29 mouse cellular contexts compared by ENCODE assay signal in genomic region chr9:83852464-83852863, GRCm38 (mm10). TPM values are rescaled to one million over a fixed set of nuclear protein-coding genes. Genes with fewer than 3 reads are reported as not detected.
DNase-seq lines count a peak whose midpoint lies in the region; ATAC-seq and TF ChIP-seq lines count a peak whose summit lies in the region.
"Had no signal": no experiment of that assay in that cellular context is flagged by ENCODE, and none has a peak within 500 bp of the region (broad histone marks: within the 10 kb centered on the region; RNA-seq: fewer than 3 reads in every experiment).

No protein-coding gene starts in this region.

- no peaks in the 10 kb centered on the region for H3K9me3 ChIP-seq in heart, embryonic 15.5 days (replicated peaks)
- no peaks in the 10 kb centered on the region for H3K9me3 ChIP-seq in midbrain, embryonic 11.5 days (ENCODE audit: control insufficient read depth, low read length)
- H3K9me3 ChIP-seq in midbrain, embryonic 14.5 days (ENCODE audit: control insufficient read depth, low read length) = no peaks in the 10 kb centered on the region
- H3K9me3 ChIP-seq in MEL (replicated peaks; ENCODE audit: insufficient read depth, low read length) = no peaks in the 10 kb centered on the region
- H3K9me3 ChIP-seq: embryonic facial prominence, embryonic 15.5 days; forebrain, embryonic 12.5 days; hindbrain, embryonic 10.5 days; hindbrain, embryonic 13.5 days; intestine, embryonic 15.5 days had no signal

- no peaks in the 10 kb centered on the region for H3K27me3 ChIP-seq in heart, embryonic 15.5 days
- H3K27me3 ChIP-seq in midbrain, embryonic 11.5 days (ENCODE audit: control insufficient read depth, insufficient read depth, low read length) = no peaks in the 10 kb centered on the region
- H3K27me3 ChIP-seq in midbrain, embryonic 14.5 days (ENCODE audit: control insufficient read depth, insufficient read depth, low read length) = no peaks in the 10 kb centered on the region
- H3K27me3 ChIP-seq in MEL (ENCODE audit: control insufficient read depth in 1 of 2, insufficient read depth in 2 of 2, low read length in 2 of 2) = no peaks in the 10 kb centered on the region
- H3K27me3 ChIP-seq: embryonic facial prominence, embryonic 15.5 days; forebrain, embryonic 12.5 days; hindbrain, embryonic 13.5 days; intestine, embryonic 15.5 days had no signal

- H3K36me3 ChIP-seq in heart, embryonic 15.5 days = peaks cover 43% of the 10 kb centered on the region
- H3K36me3 ChIP-seq in midbrain, embryonic 11.5 days (ENCODE audit: control insufficient read depth, insufficient read depth, low read length) = peaks cover 7% of the 10 kb centered on the region; the same call in 1 of the 2 replicates
- H3K36me3 ChIP-seq in midbrain, embryonic 14.5 days (ENCODE audit: control insufficient read depth, insufficient read depth, low read length) = no peaks in the 10 kb centered on the region
- H3K36me3 ChIP-seq in MEL (ENCODE audit: control insufficient read depth in 1 of 2, insufficient read depth in 2 of 2, low read length in 2 of 2) = peaks cover 0 to 8% of the 10 kb centered on the region in 2 experiments; a peak in 2 of 4 replicates

- no peak for DNase-seq in heart, adult 11 months
- DNase-seq in midbrain, embryonic 11.5 days (ENCODE audit: low spot score, missing footprints) = peak; percentile 17
- DNase-seq in midbrain, embryonic 14.5 days = no peak
- DNase-seq in MEL (ENCODE audit: low read depth, low spot score) = peak; percentile 30
- no peak for DNase-seq in adrenal gland, adult 18-20 months (ENCODE audit: low spot score in 2 of 2)
- DNase-seq in kidney, postnatal 25 days = no peak
- DNase-seq: adrenal gland, adult 8-10 months; adrenal gland, postnatal 25 days; B cell, adult 2 months; cerebellum, adult 11-12 months; cerebellum, adult 8-10 months; cerebellum, postnatal 10 days; cerebellum, postnatal 36 days; embryo, embryonic 11 days; gastrocnemius, postnatal 10 days; gastrocnemius, postnatal 36 days; heart, postnatal 10 days; heart, postnatal 36 days; kidney, adult 11 months had no signal

- 0 out of 2 replicates have a peak, but pooled peaks have one; percentile 27 for ATAC-seq in heart, embryonic 15.5 days (replicated peaks; ENCODE audit: insufficient number of reproducible peaks, insufficient read depth, low FRiP score, low read depth)
- ATAC-seq in midbrain, embryonic 11.5 days (ENCODE audit: low FRiP score) = no peak
- ATAC-seq in midbrain, embryonic 14.5 days (ENCODE audit: low FRiP score, low TSS enrichment) = no peak
- ATAC-seq: forebrain, embryonic 16.5 days; hindbrain, embryonic 16.5 days; intestine, embryonic 15.5 days had no signal

- TF ChIP-seq CTCF in MEL (IDR thresholded peaks at IDR 0.05 in 2 of 3, conservative IDR thresholded peaks at IDR 0.05 in 1 of 3; ENCODE audit: control insufficient read depth in 1 of 3, insufficient read depth in 1 of 3, low read depth in 2 of 3, low read length in 3 of 3, poor library complexity in 1 of 3, severe bottlenecking in 1 of 3) = no peak

- no peak overlapping the region for H3K27ac ChIP-seq in heart, embryonic 15.5 days
- H3K27ac ChIP-seq in midbrain, embryonic 11.5 days (ENCODE audit: low read depth, low read length) = no peak overlapping the region
- no peak overlapping the region for H3K27ac ChIP-seq in midbrain, embryonic 14.5 days (replicated peaks; ENCODE audit: low read depth, low read length)
- no peak overlapping the region for H3K27ac ChIP-seq in MEL (ENCODE audit: control insufficient read depth, low read depth, low read length)
- H3K27ac ChIP-seq: embryonic facial prominence, embryonic 15.5 days; forebrain, embryonic 12.5 days; hindbrain, embryonic 10.5 days; hindbrain, embryonic 13.5 days; intestine, embryonic 15.5 days had no signal

- no peak overlapping the region for H3K4me3 ChIP-seq in heart, embryonic 15.5 days
- H3K4me3 ChIP-seq in midbrain, embryonic 11.5 days (ENCODE audit: low read depth, low read length) = no peak overlapping the region
- no peak overlapping the region for H3K4me3 ChIP-seq in midbrain, embryonic 14.5 days (replicated peaks; ENCODE audit: low read depth, low read length)
- no peak overlapping the region for H3K4me3 ChIP-seq in MEL (ENCODE audit: control insufficient read depth in 1 of 2, insufficient read depth in 1 of 2, low read depth in 2 of 2, low read length in 2 of 2)
- H3K4me3 ChIP-seq: embryonic facial prominence, embryonic 15.5 days; forebrain, embryonic 12.5 days; hindbrain, embryonic 10.5 days; hindbrain, embryonic 13.5 days; intestine, embryonic 15.5 days had no signal

- no peaks in the 10 kb centered on the region for H3K4me1 ChIP-seq in heart, embryonic 15.5 days (replicated peaks)
- no peaks in the 10 kb centered on the region for H3K4me1 ChIP-seq in midbrain, embryonic 11.5 days (ENCODE audit: control insufficient read depth, insufficient read depth, low read length)
- H3K4me1 ChIP-seq in midbrain, embryonic 14.5 days (ENCODE audit: control insufficient read depth, insufficient read depth, low read length) = no peaks in the 10 kb centered on the region
- no peaks in the 10 kb centered on the region for H3K4me1 ChIP-seq in MEL (ENCODE audit: control insufficient read depth in 1 of 2, insufficient read depth in 2 of 2, low read length in 2 of 2)
- H3K4me1 ChIP-seq: embryonic facial prominence, embryonic 15.5 days; forebrain, embryonic 12.5 days; hindbrain, embryonic 10.5 days; hindbrain, embryonic 13.5 days; intestine, embryonic 15.5 days had no signal

- no peak overlapping the region for H3K9ac ChIP-seq in heart, embryonic 15.5 days
- no peak overlapping the region for H3K9ac ChIP-seq in midbrain, embryonic 11.5 days (ENCODE audit: low read length)
- no peak overlapping the region for H3K9ac ChIP-seq in midbrain, embryonic 14.5 days (replicated peaks; ENCODE audit: low read length)
- no peak overlapping the region for H3K9ac ChIP-seq in MEL (ENCODE audit: control insufficient read depth, low read depth, low read length, poor library complexity, severe bottlenecking)
- H3K9ac ChIP-seq: embryonic facial prominence, embryonic 15.5 days; forebrain, embryonic 12.5 days; hindbrain, embryonic 13.5 days; intestine, embryonic 15.5 days had no signal

- 89% methylated on average over 3 of the region's 3 CpGs for WGBS in heart, embryonic 15.5 days
- WGBS in midbrain, embryonic 11.5 days = 89% methylated on average over 3 of the region's 3 CpGs
- 94% methylated on average over 3 of the region's 3 CpGs for WGBS in midbrain, embryonic 14.5 days

- H3K4me2 ChIP-seq in heart, embryonic 15.5 days = no peak overlapping the region
- H3K4me2 ChIP-seq in midbrain, embryonic 11.5 days = no peak overlapping the region
- no peak overlapping the region for H3K4me2 ChIP-seq in midbrain, embryonic 14.5 days (ENCODE audit: low read length)
- H3K4me2 ChIP-seq: embryonic facial prominence, embryonic 15.5 days; forebrain, embryonic 12.5 days; heart, embryonic 11.5 days; hindbrain, embryonic 13.5 days; intestine, embryonic 15.5 days had no signal

- no peaks in the 10 kb centered on the region for H3K79me2 ChIP-seq in MEL (ENCODE audit: control insufficient read depth, insufficient read depth, low read length, poor library complexity)

- no peak for TF ChIP-seq EP300 in MEL (IDR thresholded peaks at IDR 0.05; ENCODE audit: low read depth in 1 of 2, low read length in 2 of 2)

- TF ChIP-seq POLR2A in MEL (IDR thresholded peaks at IDR 0.05; ENCODE audit: control insufficient read depth in 1 of 2, insufficient read depth in 1 of 2, low read depth in 1 of 2, low read length in 2 of 2, poor library complexity in 1 of 2) = no peak

- TF ChIP-seq RAD21 in MEL (IDR thresholded peaks at IDR 0.05; ENCODE audit: low read depth, low read length) = no peak

TF ChIP-seq in MEL, 35 proteins besides CTCF, POLR2A, EP300 and RAD21:
- TF ChIP-seq MAX (IDR thresholded peaks at IDR 0.05; ENCODE audit: low read length) (no peak), TAL1 (IDR thresholded peaks at IDR 0.05; ENCODE audit: low read length) (no peak), SMC3 (IDR thresholded peaks at IDR 0.05; ENCODE audit: low read depth, low read length) (no peak), TCF12 (IDR thresholded peaks at IDR 0.05; ENCODE audit: low read depth, low read length) (no peak), HCFC1 (IDR thresholded peaks at IDR 0.05; ENCODE audit: low read depth, low read length) (no peak), MYB (IDR thresholded peaks at IDR 0.05; ENCODE audit: low read depth, low read length) (no peak), RCOR1 (IDR thresholded peaks at IDR 0.05; ENCODE audit: low read depth, low read length) (no peak), JUND (IDR thresholded peaks at IDR 0.05; ENCODE audit: low read depth, low read length) (no peak), USF2 (IDR thresholded peaks at IDR 0.05; ENCODE audit: borderline replicate concordance in 1 of 2, insufficient read depth in 1 of 2, low read depth in 1 of 2, low read length in 2 of 2) (no peak), TBP (IDR thresholded peaks at IDR 0.05; ENCODE audit: low read depth, low read length) (no peak), POLR2AphosphoS2 (IDR thresholded peaks at IDR 0.05; ENCODE audit: low read length) (no peak), KAT2A (conservative IDR thresholded peaks at IDR 0.05; ENCODE audit: low read depth, low read length) (no peak)

RNA-seq across cellular contexts. Expression of gene Ttk, which starts 18.0 kb away (rescaled TPM):
- polyA plus RNA-seq in heart, embryonic 15.5 days (2015; fragmentation: Nextera tagmentation; extraction: Ambion mirVana) = 16.1 and 18.1 TPM in 2 replicates
- 50.0 and 50.4 TPM in 2 replicates for polyA plus RNA-seq in midbrain, embryonic 11.5 days (2014; fragmentation: Nextera tagmentation; extraction: Ambion mirVana)
- 2.9 and 7.3 TPM in 2 replicates for polyA plus RNA-seq in midbrain, embryonic 14.5 days (2014; fragmentation: Nextera tagmentation; extraction: Ambion mirVana)
- 18.5 and 20.5 TPM in 2 replicates for total RNA-seq in MEL (2012; rRNA removed)
- 10 to 100 TPM in 1 of 2 experiments, not detected in 1; 16.0 TPM for polyA plus RNA-seq in MEL (2012; ENCODE audit: insufficient read depth in 1 of 2, insufficient read length in 2 of 2, low read depth in 1 of 2, low replicate concordance in 2 of 2, missing spikeins in 1 of 2)
- total RNA-seq in adrenal gland, adult 18-20 months (2021) = 1 to 10 TPM in 1 of 2 experiments, under 1 TPM in 1; 0.26 to 2.5 TPM

RNA-seq across cellular contexts. Expression of gene Elovl4, which starts 46.4 kb away (rescaled TPM):
- 2.2 and 3.5 TPM in 2 replicates for polyA plus RNA-seq in heart, embryonic 15.5 days (2015; fragmentation: Nextera tagmentation; extraction: Ambion mirVana)
- 45.2 and 51.4 TPM in 2 replicates for polyA plus RNA-seq in midbrain, embryonic 11.5 days (2014; fragmentation: Nextera tagmentation; extraction: Ambion mirVana)
- polyA plus RNA-seq in midbrain, embryonic 14.5 days (2014; fragmentation: Nextera tagmentation; extraction: Ambion mirVana) = 93.5 and 95.0 TPM in 2 replicates
- total RNA-seq in MEL (2012; rRNA removed) = not detected in 2 replicates
- polyA plus RNA-seq in MEL (2012; ENCODE audit: insufficient read depth in 1 of 2, insufficient read length in 2 of 2, low read depth in 1 of 2, low replicate concordance in 2 of 2, missing spikeins in 1 of 2) = not detected
- 1 to 10 TPM; 1.4 to 1.7 TPM for total RNA-seq in adrenal gland, adult 18-20 months (2021)
- total RNA-seq: granulocyte monocyte progenitor cell, adult 5-6 weeks had no signal

Comparison
In these comparisons a context has a peak if more than half of its experiments do, and no peak if none do; other contexts are left out.
1. DNase-seq: peak in midbrain, embryonic 11.5 days (single experiment) and MEL (single experiment); none in heart, adult 11 months (single experiment), midbrain, embryonic 14.5 days (single experiment), adrenal gland, adult 18-20 months (0 of 2) and kidney, postnatal 25 days (0 of 2).
2. RNA of gene Elovl4, which starts 46.4 kb away (polyA plus RNA-seq): 93.5 to 95.0 TPM in midbrain, embryonic 14.5 days and 45.2 to 51.4 TPM in midbrain, embryonic 11.5 days; 2.2 to 3.5 TPM in heart, embryonic 15.5 days and not detected in MEL; every median in the first group is over 10 times any median in the second.